Mouse (Mus musculus) c-Kit-positive CD71-negative TER-119-negative erythroid progenitor cells, embryonic 14.5 days (primary cell): ENCODE measurements around the gene Cnga4.
"Not testable (repeated sequence)": the region's sequence is repeated elsewhere in the genome, so short reads cannot be mapped to it uniquely, and the experiment has no call there.

ENCODE experiments used
- DNase-seq: peaks from one replicate; pipeline ENCODE4 v3.0.0-alpha.2; 2013; ENCODE audit warnings: low read depth

The Cnga4 gene

DNA sequence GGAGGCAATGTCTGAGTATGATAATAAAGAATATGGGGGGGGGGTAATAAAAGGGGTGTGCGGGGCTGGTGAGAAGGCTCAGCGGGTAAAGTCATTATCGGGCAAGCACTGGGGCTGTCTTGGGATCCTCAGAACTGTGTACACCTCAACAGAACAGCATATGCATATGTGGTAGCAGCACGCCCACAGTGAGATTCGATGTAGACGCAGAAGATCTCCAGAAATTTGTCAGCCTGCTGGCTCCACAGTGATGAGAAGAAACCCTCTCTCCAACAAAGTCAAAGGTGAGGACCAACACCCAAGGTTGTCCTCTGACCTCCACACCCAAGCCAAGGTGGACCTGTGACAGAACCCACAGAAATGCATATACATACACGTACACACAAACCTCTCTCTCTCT, 12.2 kb downstream of the Cnga4 start:
- no peak for DNase-seq

- DNase-seq = no peak
Observed at GRCm38 (mm10) chr7:105418106-105418505, 13.7 kb downstream of the Cnga4 start.

GRCm38 (mm10) chr7:105420903-105421302, 16.5 kb downstream of the Cnga4 start:
- DNase-seq = no peak

DNA sequence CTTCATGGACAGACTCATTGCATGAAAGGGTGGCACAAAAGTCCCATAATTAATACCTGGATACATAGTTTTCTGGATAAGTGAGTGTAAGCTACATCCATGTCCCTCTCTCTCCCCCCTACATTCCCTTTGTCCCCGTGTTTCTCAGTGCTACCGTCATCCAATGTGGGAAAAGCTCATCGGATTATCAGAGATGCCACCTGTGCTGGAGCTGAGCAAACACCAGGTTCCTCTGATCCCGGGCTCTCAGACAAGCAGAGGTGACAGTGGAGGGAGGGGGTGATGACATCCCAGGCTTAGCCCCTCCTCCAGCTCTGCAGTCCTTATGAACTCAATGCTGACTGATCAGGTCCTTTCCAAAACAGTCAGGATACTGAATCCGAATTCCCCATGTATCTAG, 20.0 kb downstream of the Cnga4 start:
- DNase-seq = no peak

DNA sequence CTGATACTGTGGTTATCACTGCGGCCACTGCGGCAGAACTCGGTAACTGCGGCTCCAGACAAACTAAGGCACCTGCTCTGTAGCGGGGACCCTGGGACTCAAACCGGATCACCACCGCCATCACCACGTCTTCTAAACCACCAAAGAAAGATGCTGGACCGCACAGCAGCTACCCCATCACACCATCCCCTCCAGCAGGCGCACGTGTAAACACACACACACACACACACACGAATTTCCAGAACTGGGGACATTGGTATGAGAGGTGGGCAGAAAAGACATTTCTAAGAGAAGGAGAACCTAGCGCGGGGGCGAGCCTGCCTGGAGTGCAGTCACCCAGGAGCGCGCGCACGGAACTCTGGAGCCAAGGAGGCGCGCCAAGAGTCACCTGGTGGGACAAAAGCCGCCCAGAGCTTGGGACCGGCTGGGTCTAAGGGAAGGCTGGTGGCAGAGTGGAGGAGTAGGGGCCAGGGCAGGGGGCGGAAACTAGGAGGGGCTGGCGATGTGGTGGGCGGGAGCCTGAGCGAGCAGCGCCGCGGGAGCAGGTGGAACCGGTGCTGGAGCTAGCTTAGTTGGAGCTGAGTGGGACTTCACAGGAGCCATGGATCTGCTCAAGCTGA, 21.2 kb downstream of the Cnga4 start, which contains the start of gene Cckbr:
Gene Cckbr (plus strand): TSS at position 308 of the 620 bp plus-strand sequence.
- DNase-seq = no peak

GRCm38 (mm10) chr7:105426051-105426450, 21.7 kb downstream of the Cnga4 start:
- DNase-seq = no peak

DNA sequence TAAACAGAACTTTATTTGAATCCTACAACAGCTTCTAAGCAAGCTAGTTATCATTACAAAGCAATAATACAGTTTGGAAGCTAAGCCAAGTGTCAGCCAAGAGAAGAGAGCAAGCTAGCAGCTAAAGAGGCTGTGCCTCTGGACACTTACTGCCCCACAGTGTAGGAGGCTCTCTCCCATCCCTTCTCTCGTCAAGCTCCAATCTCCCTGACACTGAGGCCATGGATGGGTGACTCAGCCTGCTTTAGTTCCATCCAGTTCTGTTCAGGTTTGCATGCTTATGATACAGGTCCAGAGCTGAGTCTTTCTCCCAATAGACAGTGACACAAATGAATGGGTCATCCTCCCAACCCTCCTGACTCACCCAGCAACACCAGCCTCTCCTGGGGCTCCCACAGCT, 27.7 kb downstream of the Cnga4 start:
- DNase-seq = no peak

DNA sequence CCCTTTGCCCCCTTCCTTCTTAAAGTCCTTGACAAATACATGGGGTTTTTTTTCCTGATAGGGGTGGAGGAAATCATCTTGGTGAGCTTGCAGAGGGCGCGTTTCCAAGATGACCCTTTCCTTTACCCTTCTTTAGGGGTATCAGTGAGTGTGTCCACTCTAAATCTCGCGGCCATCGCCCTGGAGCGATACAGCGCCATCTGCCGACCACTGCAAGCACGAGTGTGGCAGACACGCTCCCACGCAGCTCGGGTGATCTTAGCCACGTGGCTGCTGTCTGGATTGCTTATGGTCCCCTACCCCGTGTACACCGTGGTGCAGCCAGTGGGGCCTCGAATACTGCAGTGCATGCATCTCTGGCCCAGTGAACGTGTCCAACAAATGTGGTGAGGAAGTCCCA, 29.5 kb downstream of the Cnga4 start:
- DNase-seq = no peak

- no peak for DNase-seq
Observed at GRCm38 (mm10) chr7:105434798-105435197, 30.4 kb downstream of the Cnga4 start.

- no peak for DNase-seq
Observed at GRCm38 (mm10) chr7:105437979-105438772, 33.8 kb downstream of the Cnga4 start.

DNA sequence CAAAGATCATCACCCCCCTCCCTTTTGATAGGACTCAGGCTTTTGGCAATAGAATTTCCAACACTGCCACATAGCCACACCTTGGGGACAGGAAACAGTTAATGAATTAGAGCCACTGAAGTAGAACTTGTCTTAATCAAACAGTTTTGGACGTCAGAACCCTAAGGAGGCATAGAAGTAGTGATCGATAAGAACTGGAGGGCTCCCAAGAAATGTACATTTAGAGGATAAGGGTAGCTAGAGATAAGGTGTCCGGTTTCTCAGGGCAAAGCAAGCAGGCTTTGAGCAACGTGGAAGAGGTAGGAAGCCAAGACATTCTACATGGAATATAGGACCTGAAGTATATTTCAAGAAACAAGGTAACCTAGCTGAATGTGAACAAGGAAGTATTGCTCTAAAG, 37.1 kb downstream of the Cnga4 start:
- DNase-seq = no peak

DNA sequence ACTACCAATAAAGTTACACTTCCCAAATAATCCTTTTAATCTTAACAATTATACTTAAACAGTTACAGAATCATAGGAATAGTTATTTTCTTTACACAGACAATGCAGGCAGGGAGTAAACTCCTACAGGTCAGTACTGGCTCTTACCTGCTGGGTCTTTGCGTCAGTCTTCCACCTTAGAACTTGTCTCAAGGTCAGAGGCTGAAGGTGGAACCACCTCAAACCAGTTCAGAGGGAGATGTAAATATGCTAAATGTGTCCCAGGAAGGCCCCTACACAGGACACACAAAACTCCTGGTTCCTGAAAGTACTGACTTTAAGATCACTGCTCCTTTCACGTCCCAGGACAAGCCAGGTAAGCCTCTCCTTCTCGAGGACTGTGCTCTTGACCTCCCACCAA, 40.7 kb downstream of the Cnga4 start:
- DNase-seq = no peak

DNA sequence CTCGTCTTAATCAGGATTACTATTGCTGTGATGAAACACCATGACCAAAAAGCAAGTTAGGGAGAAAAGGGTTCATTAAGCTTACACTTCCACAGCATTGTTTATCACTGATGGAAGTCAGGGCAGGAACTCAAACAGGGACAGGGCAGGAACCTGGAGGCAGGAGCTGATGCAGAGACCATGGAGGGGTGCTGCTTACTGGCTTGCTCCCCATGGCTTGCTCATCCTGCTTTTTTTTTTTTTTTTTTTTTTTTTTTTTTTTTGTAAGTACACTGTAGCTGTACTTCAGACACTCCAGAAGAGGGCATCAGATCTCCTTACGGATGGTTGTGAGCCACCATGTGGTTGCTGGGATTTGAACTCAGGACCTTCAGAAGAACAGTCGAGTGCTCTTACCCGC, 49.0 kb downstream of the Cnga4 start:
- not testable (repeated sequence) for DNase-seq
